In the genomic region with DNA sequence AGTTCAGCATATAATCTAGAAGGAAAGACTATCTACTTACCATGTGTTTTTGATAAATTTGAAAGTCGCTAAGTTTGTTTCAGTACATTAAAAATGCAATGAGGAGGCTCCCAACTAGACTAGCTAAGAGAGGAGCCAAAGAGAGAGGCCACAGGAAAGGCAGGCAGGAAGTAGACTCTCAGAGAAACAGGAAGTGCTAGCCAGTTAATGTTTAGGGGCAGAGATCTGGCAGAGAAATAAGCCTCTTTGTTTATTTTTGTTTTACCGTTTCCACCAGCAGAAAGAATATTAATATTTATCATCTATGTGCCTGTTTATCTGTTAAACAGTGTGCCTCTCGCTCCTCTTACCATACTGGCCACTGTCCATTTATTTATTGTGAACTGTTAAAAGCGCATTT, we compare ENCODE assay signal across 17 mouse cellular contexts. TPM values are rescaled to one million over a fixed set of nuclear protein-coding genes. Genes with fewer than 3 reads are reported as not detected.
A peak's percentile ranks its signal among the peaks of the same experiment; 100 is the strongest.
DNase-seq lines count a peak whose midpoint lies in the region; ATAC-seq and TF ChIP-seq lines count a peak whose summit lies in the region.
"Had no signal": no experiment of that assay in that cellular context is flagged by ENCODE, and none has a peak within 500 bp of the region (broad histone marks: within the 10 kb centered on the region; RNA-seq: fewer than 3 reads in every experiment).

No protein-coding gene starts in this region.

- WGBS in lung, embryonic 14.5 days, result 44% methylated on average over 4 of the region's 4 CpGs
- 45% methylated on average over 4 of the region's 4 CpGs for WGBS in lung, postnatal 0 days

- peaks cover 6% of the 10 kb centered on the region; the same call in 1 of the 2 replicates for H3K4me1 ChIP-seq in lung, embryonic 14.5 days (ENCODE audit: insufficient read depth)
- H3K4me1 ChIP-seq in lung, postnatal 0 days (ENCODE audit: insufficient read depth, low read depth, low read length), result peaks cover 5% of the 10 kb centered on the region; the same call in 1 of the 2 replicates
- H3K4me1 ChIP-seq: stomach, embryonic 15.5 days had no signal

- H3K9ac ChIP-seq in lung, embryonic 14.5 days, result no peak overlapping the region
- H3K9ac ChIP-seq in lung, postnatal 0 days (replicated peaks; ENCODE audit: low read depth), result no peak overlapping the region
- H3K9ac ChIP-seq: liver, embryonic 12.5 days; stomach, embryonic 15.5 days had no signal

- intact Hi-C loops in gastrocnemius, adult 2 months (cut with DNase I), result no loop called here

- H3K4me2 ChIP-seq in lung, embryonic 14.5 days, result no peak overlapping the region
- no peak overlapping the region for H3K4me2 ChIP-seq in lung, postnatal 0 days (replicated peaks; ENCODE audit: low read depth, low read length)
- H3K4me2 ChIP-seq: liver, embryonic 12.5 days; stomach, embryonic 15.5 days had no signal

- DNase-seq in gastrocnemius, adult 2 months, result no peak
- DNase-seq in gastrocnemius, postnatal 4 days (ENCODE audit: low spot score in 2 of 2), result no peak
- DNase-seq in lung, embryonic 14.5 days, result peak; percentile 52
- no peak for DNase-seq in lung, postnatal 14 days
- DNase-seq in lung, postnatal 0 days (ENCODE audit: low spot score), result peak; percentile 60
- peak; percentile 18 for DNase-seq in splenic B cell, adult 2 months (ENCODE audit: low read depth, low spot score)
- DNase-seq in spleen, postnatal 4 days (ENCODE audit: low spot score in 2 of 2), result no peak
- no peak for DNase-seq in cerebellum, adult 18-20 months
- DNase-seq: adrenal gland, postnatal 10 days; gastrocnemius, postnatal 10 days; kidney, postnatal 14 days; right cerebral cortex, postnatal 14 days; thymus, postnatal 4 days had no signal

- H3K27me3 ChIP-seq in lung, embryonic 14.5 days (ENCODE audit: insufficient read depth, low read length), result no peaks in the 10 kb centered on the region
- H3K27me3 ChIP-seq in lung, postnatal 0 days (replicated peaks; ENCODE audit: insufficient read depth, low read length), result no peaks in the 10 kb centered on the region
- H3K27me3 ChIP-seq in splenic B cell, adult 2 months (ENCODE audit: control insufficient read depth, insufficient read depth, low read length, poor library complexity, severe bottlenecking), result no peaks in the 10 kb centered on the region
- H3K27me3 ChIP-seq: stomach, embryonic 15.5 days had no signal

- H3K27ac ChIP-seq in gastrocnemius, adult 2 months, result peak overlapping the region; percentile 62
- H3K27ac ChIP-seq in lung, embryonic 14.5 days (ENCODE audit: low read depth), result peak overlapping the region; percentile 16; the same call in 1 of the 2 replicates
- peak overlapping the region; percentile 57; the same call in 1 of the 2 replicates for H3K27ac ChIP-seq in lung, postnatal 0 days (ENCODE audit: low read length)
- H3K27ac ChIP-seq: hindbrain, postnatal 0 days; liver, embryonic 12.5 days; stomach, embryonic 15.5 days had no signal

- no peaks in the 10 kb centered on the region for H3K36me3 ChIP-seq in lung, embryonic 14.5 days (ENCODE audit: insufficient read depth)
- no peaks in the 10 kb centered on the region for H3K36me3 ChIP-seq in lung, postnatal 0 days (ENCODE audit: insufficient read depth, low read length)
- no peaks in the 10 kb centered on the region for H3K36me3 ChIP-seq in splenic B cell, adult 2 months (ENCODE audit: control insufficient read depth, insufficient read depth, low read length, poor library complexity, severe bottlenecking)
- H3K36me3 ChIP-seq: liver, embryonic 12.5 days; stomach, embryonic 15.5 days had no signal

- no peak for TF ChIP-seq CTCF in gastrocnemius, adult 2 months (IDR thresholded peaks at IDR 0.05)
- no peak for TF ChIP-seq CTCF in lung, embryonic 14.5 days (IDR thresholded peaks at IDR 0.05; ENCODE audit: low read depth)
- TF ChIP-seq CTCF in lung, postnatal 0 days (IDR thresholded peaks at IDR 0.05), result no peak

- no peak for ATAC-seq in lung, embryonic 14.5 days (ENCODE audit: insufficient read depth)
- ATAC-seq in lung, postnatal 0 days, result peak; percentile 37; the same call in 1 of the 2 replicates
- ATAC-seq: forebrain, embryonic 16.5 days; hindbrain, postnatal 0 days; liver, embryonic 12.5 days had no signal

- peak overlapping the region; percentile 33 for H3K4me3 ChIP-seq in gastrocnemius, adult 2 months
- H3K4me3 ChIP-seq in lung, embryonic 14.5 days (ENCODE audit: low read depth, low read length), result no peak overlapping the region
- no peak overlapping the region for H3K4me3 ChIP-seq in lung, postnatal 0 days (ENCODE audit: low read depth, low read length)
- H3K4me3 ChIP-seq: liver, embryonic 12.5 days; stomach, embryonic 15.5 days had no signal

- no peaks in the 10 kb centered on the region for H3K9me3 ChIP-seq in lung, embryonic 14.5 days (ENCODE audit: low read depth, low read length)
- no peaks in the 10 kb centered on the region for H3K9me3 ChIP-seq in lung, postnatal 0 days (ENCODE audit: low read length)
- H3K9me3 ChIP-seq: liver, embryonic 12.5 days; stomach, embryonic 15.5 days had no signal

- peak; percentile 85 for TF ChIP-seq EP300 in lung, postnatal 0 days (IDR thresholded peaks at IDR 0.05)

RNA-seq across cellular contexts. Expression of a gene that starts 5.4 kb away (rescaled TPM):
- total RNA-seq in gastrocnemius, adult 2 months (2021), result 10 to 100 TPM; 13.8 to 24.2 TPM
- total RNA-seq in gastrocnemius, postnatal 4 days (2021), result 10 to 100 TPM; 32.0 to 37.4 TPM
- polyA plus RNA-seq in lung, embryonic 14.5 days (2014; fragmentation: Nextera tagmentation; extraction: Ambion mirVana), result 52.1 and 55.8 TPM in 2 replicates
- polyA plus RNA-seq in lung, postnatal 0 days (2015; fragmentation: Nextera tagmentation; extraction: Ambion mirVana), result 318 and 355 TPM in 2 replicates

RNA-seq across cellular contexts. Expression of a gene that starts 19.8 kb away (rescaled TPM):
- 100 to 1,000 TPM in 1 of 2 experiments, 10 to 100 TPM in 1; 82.9 to 125 TPM for total RNA-seq in gastrocnemius, adult 2 months (2021)
- 100 to 1,000 TPM; 376 to 427 TPM for total RNA-seq in gastrocnemius, postnatal 4 days (2021)
- 300 and 367 TPM in 2 replicates for polyA plus RNA-seq in lung, embryonic 14.5 days (2014; fragmentation: Nextera tagmentation; extraction: Ambion mirVana)
- polyA plus RNA-seq in lung, postnatal 0 days (2015; fragmentation: Nextera tagmentation; extraction: Ambion mirVana), result 1,087 and 1,202 TPM in 2 replicates

Comparison
In these comparisons a context has a peak if more than half of its experiments do, and no peak if none do; other contexts are left out.
1. DNase-seq: peak in lung, embryonic 14.5 days (single experiment), lung, postnatal 0 days (single experiment) and splenic B cell, adult 2 months (single experiment); none in gastrocnemius, adult 2 months (single experiment), gastrocnemius, postnatal 4 days (0 of 2), lung, postnatal 14 days (single experiment), spleen, postnatal 4 days (0 of 2) and cerebellum, adult 18-20 months (0 of 2).
2. Peak in every context shown above with its lines, with median percentiles within 50 percentile points of each other: H3K27ac ChIP-seq.